Mouse (Mus musculus): ENCODE data around the gene Vmn2r35. TPM values are rescaled to one million over a fixed set of nuclear protein-coding genes. Genes with fewer than 3 reads are reported as not detected.

Gene Vmn2r35
- not detected in 2 replicates for polyA plus RNA-seq (2015; fragmentation: Nextera tagmentation; extraction: Ambion mirVana)

GRCm38 (mm10) chr7:7819767-7820166 is at the start of gene Vmn2r35:
Vmn2r35 (minus strand) TSS chr7:7819867.

Other genes starting within 250 kb of the Vmn2r35 start
- not detected in 2 replicates for gene Vmn2r34, start 130.4 kb downstream of the Vmn2r35 start, polyA plus RNA-seq (2015; fragmentation: Nextera tagmentation; extraction: Ambion mirVana)
- not detected in 2 replicates for gene Vmn2r36, start 82.6 kb upstream of the Vmn2r35 start, polyA plus RNA-seq (2015; fragmentation: Nextera tagmentation; extraction: Ambion mirVana)

Data from neural tube, postnatal 0 days (tissue).